Mouse (Mus musculus): ENCODE results near the gene Ddit4.

DNA sequence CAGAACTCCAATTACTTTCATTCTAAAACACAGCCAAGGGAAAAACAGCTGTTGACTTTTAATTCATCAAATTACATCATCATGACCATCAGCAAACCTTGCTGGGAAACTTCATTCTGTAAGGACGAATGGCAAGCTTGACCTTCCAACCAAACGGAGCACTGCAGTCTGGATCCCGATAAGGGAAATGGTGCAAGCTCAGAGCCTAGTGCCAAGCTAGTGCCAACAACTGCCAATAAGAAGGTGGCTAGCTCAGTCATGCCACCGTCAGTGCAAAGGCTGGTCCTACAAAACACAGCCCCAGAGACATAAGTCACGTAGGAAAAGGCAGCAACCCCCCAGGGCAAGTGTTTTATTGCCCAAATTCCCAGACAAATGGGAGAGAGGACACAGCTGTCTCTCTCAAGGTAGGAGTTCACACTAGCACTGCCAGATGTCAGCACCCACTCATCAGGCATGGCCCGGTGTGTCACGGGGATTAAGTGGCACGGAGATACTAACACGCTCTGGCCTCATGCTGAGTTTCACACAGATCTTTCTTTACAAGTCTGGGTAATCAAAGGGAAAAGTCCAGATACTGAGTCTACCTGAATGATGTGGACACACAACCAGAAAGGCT, 39.7 kb upstream of the Ddit4 start:
- TF ChIP-seq CTCF (IDR thresholded peaks at IDR 0.05; ENCODE audit: low read depth): no peak
- no peak for TF ChIP-seq EP300 (IDR thresholded peaks at IDR 0.05; ENCODE audit: low read depth)
